In the genomic region with DNA sequence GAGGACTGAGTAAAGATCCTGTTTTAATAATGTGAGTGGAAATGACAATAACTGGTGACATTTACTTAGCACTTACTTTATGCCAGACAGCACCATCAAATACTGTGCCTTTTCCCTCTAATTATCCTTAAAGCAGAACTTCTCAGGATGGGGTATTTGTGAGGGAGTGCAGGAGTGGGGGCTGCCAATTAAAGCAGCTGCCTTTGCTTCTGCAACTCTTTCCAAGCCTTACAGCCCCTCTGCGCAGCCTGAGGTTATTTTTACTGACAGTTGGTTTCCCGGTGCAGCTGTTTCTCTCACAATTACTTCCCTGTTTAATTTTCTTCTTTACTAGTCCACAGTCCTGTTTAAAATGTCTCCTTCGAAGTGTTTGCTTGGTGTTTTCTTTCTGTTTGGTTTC, we compare ENCODE assay signal across 19 mouse cellular contexts.
DNase-seq lines count a peak whose midpoint lies in the region; ATAC-seq and TF ChIP-seq lines count a peak whose summit lies in the region.
"Had no signal": no experiment of that assay in that cellular context is flagged by ENCODE, and none has a peak within 500 bp of the region (broad histone marks: within the 10 kb centered on the region; RNA-seq: fewer than 3 reads in every experiment).

No protein-coding gene starts in this region.

- TF ChIP-seq POLR2A in kidney, adult 2 months (IDR thresholded peaks at IDR 0.05; ENCODE audit: low read depth, low read length): no peak

- no peaks in the 10 kb centered on the region for H3K4me1 ChIP-seq in embryonic facial prominence, embryonic 11.5 days (ENCODE audit: control insufficient read depth, insufficient read depth, low read length)
- peaks cover 6% of the 10 kb centered on the region; the same call in 1 of the 2 replicates for H3K4me1 ChIP-seq in embryonic facial prominence, embryonic 10.5 days
- H3K4me1 ChIP-seq in midbrain, postnatal 0 days (ENCODE audit: insufficient read depth, low read length): no peaks in the 10 kb centered on the region
- no peaks in the 10 kb centered on the region for H3K4me1 ChIP-seq in midbrain, embryonic 11.5 days (ENCODE audit: control insufficient read depth, insufficient read depth, low read length)
- peaks cover 4% of the 10 kb centered on the region; the same call in 1 of the 2 replicates for H3K4me1 ChIP-seq in limb, embryonic 10.5 days
- H3K4me1 ChIP-seq in kidney, adult 2 months (ENCODE audit: control insufficient read depth, insufficient read depth, low read length): no peaks in the 10 kb centered on the region
- H3K4me1 ChIP-seq: embryonic facial prominence, embryonic 12.5 days; hindbrain, embryonic 10.5 days; liver, embryonic 13.5 days; neural tube, embryonic 13.5 days had no signal

- 29% methylated on average over 3 of the region's 3 CpGs for WGBS in embryonic facial prominence, embryonic 11.5 days
- 25% methylated on average over 3 of the region's 3 CpGs for WGBS in embryonic facial prominence, embryonic 10.5 days
- WGBS in midbrain, postnatal 0 days: 59% methylated on average over 3 of the region's 3 CpGs
- WGBS in midbrain, embryonic 11.5 days: 69% methylated on average over 3 of the region's 3 CpGs
- 41% methylated on average over 3 of the region's 3 CpGs for WGBS in limb, embryonic 10.5 days
- 32% methylated on average over 3 of the region's 3 CpGs for WGBS in kidney, adult 2 months

- no peak for TF ChIP-seq CTCF in midbrain, postnatal 0 days (IDR thresholded peaks at IDR 0.05)
- TF ChIP-seq CTCF in kidney, adult 2 months (conservative IDR thresholded peaks at IDR 0.05; ENCODE audit: insufficient read depth, insufficient read length, low read depth, low read length): no peak

- H3K27me3 ChIP-seq in embryonic facial prominence, embryonic 11.5 days (ENCODE audit: control insufficient read depth, insufficient read depth, low read length): no peaks in the 10 kb centered on the region
- peaks cover 92% of the 10 kb centered on the region for H3K27me3 ChIP-seq in embryonic facial prominence, embryonic 10.5 days (replicated peaks; ENCODE audit: low read depth, poor library complexity, severe bottlenecking)
- peaks cover 11% of the 10 kb centered on the region; the same call in 1 of the 2 replicates for H3K27me3 ChIP-seq in midbrain, postnatal 0 days (ENCODE audit: insufficient read depth, low read length)
- peaks cover 35% of the 10 kb centered on the region for H3K27me3 ChIP-seq in midbrain, embryonic 11.5 days (ENCODE audit: control insufficient read depth, insufficient read depth, low read length)
- peaks cover 79% of the 10 kb centered on the region for H3K27me3 ChIP-seq in limb, embryonic 10.5 days (ENCODE audit: low read depth, poor library complexity, severe bottlenecking)
- H3K27me3 ChIP-seq in kidney, adult 2 months (replicated peaks; ENCODE audit: control insufficient read depth, insufficient read depth, low read length): no peaks in the 10 kb centered on the region

- no peak overlapping the region for H3K4me2 ChIP-seq in embryonic facial prominence, embryonic 11.5 days (ENCODE audit: low read depth, low read length)
- H3K4me2 ChIP-seq in midbrain, postnatal 0 days (ENCODE audit: low read depth, low read length, poor library complexity, severe bottlenecking): no peak overlapping the region
- H3K4me2 ChIP-seq in midbrain, embryonic 11.5 days: no peak overlapping the region
- H3K4me2 ChIP-seq: embryonic facial prominence, embryonic 12.5 days; liver, embryonic 13.5 days; neural tube, embryonic 13.5 days had no signal

- H3K9me3 ChIP-seq in embryonic facial prominence, embryonic 11.5 days (replicated peaks; ENCODE audit: control insufficient read depth, low read length): no peaks in the 10 kb centered on the region
- H3K9me3 ChIP-seq in embryonic facial prominence, embryonic 10.5 days: no peaks in the 10 kb centered on the region
- no peaks in the 10 kb centered on the region for H3K9me3 ChIP-seq in midbrain, postnatal 0 days (ENCODE audit: low read length)
- H3K9me3 ChIP-seq in midbrain, embryonic 11.5 days (ENCODE audit: control insufficient read depth, low read length): no peaks in the 10 kb centered on the region
- no peaks in the 10 kb centered on the region for H3K9me3 ChIP-seq in limb, embryonic 10.5 days (replicated peaks)
- H3K9me3 ChIP-seq: embryonic facial prominence, embryonic 12.5 days; hindbrain, embryonic 10.5 days; liver, embryonic 13.5 days; neural tube, embryonic 13.5 days had no signal

- H3K9ac ChIP-seq in embryonic facial prominence, embryonic 11.5 days (replicated peaks; ENCODE audit: low read length): no peak overlapping the region
- no peak overlapping the region for H3K9ac ChIP-seq in midbrain, postnatal 0 days (replicated peaks; ENCODE audit: low read length, poor library complexity, severe bottlenecking)
- no peak overlapping the region for H3K9ac ChIP-seq in midbrain, embryonic 11.5 days (ENCODE audit: low read length)
- H3K9ac ChIP-seq: embryonic facial prominence, embryonic 12.5 days; liver, embryonic 13.5 days; neural tube, embryonic 13.5 days had no signal

- peak; percentile 7 for DNase-seq in embryonic facial prominence, embryonic 11.5 days (ENCODE audit: low spot score)
- DNase-seq in embryonic facial prominence, embryonic 10.5 days (ENCODE audit: low spot score): no peak
- peak; percentile 2 for DNase-seq in midbrain, postnatal 0 days (ENCODE audit: low spot score)
- no peak for DNase-seq in midbrain, embryonic 11.5 days (ENCODE audit: low spot score, missing footprints)
- no peak for DNase-seq in limb, embryonic 10.5 days (ENCODE audit: low spot score)
- no peak for DNase-seq in kidney, adult 2 months
- no peak for DNase-seq in cerebellum, adult 18-20 months
- DNase-seq: adrenal gland, postnatal 36 days; B cell, adult 2 months; cerebellum, adult 9-11 months; heart, adult 11 months; kidney, adult 9 months; kidney, postnatal 36 days; liver, embryonic 13.5 days had no signal

- no peak overlapping the region for H3K4me3 ChIP-seq in embryonic facial prominence, embryonic 11.5 days (ENCODE audit: low read depth, low read length)
- no peak overlapping the region for H3K4me3 ChIP-seq in embryonic facial prominence, embryonic 10.5 days
- H3K4me3 ChIP-seq in midbrain, postnatal 0 days (ENCODE audit: low read depth, low read length): no peak overlapping the region
- H3K4me3 ChIP-seq in midbrain, embryonic 11.5 days (ENCODE audit: low read depth, low read length): no peak overlapping the region
- no peak overlapping the region for H3K4me3 ChIP-seq in limb, embryonic 10.5 days
- no peak overlapping the region for H3K4me3 ChIP-seq in kidney, adult 2 months (ENCODE audit: insufficient read depth, low read depth, low read length)
- H3K4me3 ChIP-seq: embryonic facial prominence, embryonic 12.5 days; hindbrain, embryonic 10.5 days; liver, embryonic 13.5 days; neural tube, embryonic 13.5 days had no signal

- H3K36me3 ChIP-seq in embryonic facial prominence, embryonic 11.5 days (replicated peaks; ENCODE audit: control insufficient read depth, insufficient read depth, low read depth, low read length): no peaks in the 10 kb centered on the region
- no peaks in the 10 kb centered on the region for H3K36me3 ChIP-seq in embryonic facial prominence, embryonic 10.5 days (replicated peaks)
- H3K36me3 ChIP-seq in midbrain, postnatal 0 days (ENCODE audit: insufficient read depth, low read length): no peaks in the 10 kb centered on the region
- no peaks in the 10 kb centered on the region for H3K36me3 ChIP-seq in midbrain, embryonic 11.5 days (ENCODE audit: control insufficient read depth, insufficient read depth, low read length)
- H3K36me3 ChIP-seq in limb, embryonic 10.5 days: no peaks in the 10 kb centered on the region
- H3K36me3 ChIP-seq in kidney, adult 2 months (ENCODE audit: control insufficient read depth, insufficient read depth, low read length): no peaks in the 10 kb centered on the region
- H3K36me3 ChIP-seq: embryonic facial prominence, embryonic 12.5 days; hindbrain, embryonic 10.5 days; liver, embryonic 13.5 days; neural tube, embryonic 13.5 days had no signal

- H3K27ac ChIP-seq in embryonic facial prominence, embryonic 11.5 days (replicated peaks; ENCODE audit: low read depth, low read length): no peak overlapping the region
- H3K27ac ChIP-seq in embryonic facial prominence, embryonic 10.5 days (replicated peaks): no peak overlapping the region
- no peak overlapping the region for H3K27ac ChIP-seq in midbrain, postnatal 0 days (ENCODE audit: low read depth, low read length)
- no peak overlapping the region for H3K27ac ChIP-seq in midbrain, embryonic 11.5 days (ENCODE audit: low read depth, low read length)
- 0 out of 2 replicates have a peak overlapping the region, but pooled peaks have one; percentile 16 for H3K27ac ChIP-seq in limb, embryonic 10.5 days
- H3K27ac ChIP-seq in kidney, adult 2 months (ENCODE audit: insufficient read depth, low read depth, low read length): no peak overlapping the region
- H3K27ac ChIP-seq: embryonic facial prominence, embryonic 12.5 days; hindbrain, embryonic 10.5 days; liver, embryonic 13.5 days; neural tube, embryonic 13.5 days had no signal

- no peak for ATAC-seq in embryonic facial prominence, embryonic 11.5 days (replicated peaks; ENCODE audit: insufficient number of reproducible peaks, low FRiP score, low TSS enrichment, low read depth)
- ATAC-seq in midbrain, postnatal 0 days (ENCODE audit: low FRiP score): no peak
- ATAC-seq in midbrain, embryonic 11.5 days (ENCODE audit: low FRiP score): no peak
- ATAC-seq in activated CD4-positive, CD25-positive, alpha-beta regulatory T cell, adult 4 months: no peak
- ATAC-seq: inflammation-experienced regulatory T-cells, adult 6 months had no signal

Comparison
In these comparisons a context has a peak if more than half of its experiments do, and no peak if none do; other contexts are left out.
1. DNase-seq: peak in embryonic facial prominence, embryonic 11.5 days (single experiment) and midbrain, postnatal 0 days (single experiment); none in embryonic facial prominence, embryonic 10.5 days (single experiment), midbrain, embryonic 11.5 days (single experiment), limb, embryonic 10.5 days (single experiment), kidney, adult 2 months (single experiment) and cerebellum, adult 18-20 months (0 of 2).